Mouse (Mus musculus) stomach, postnatal 0 days (tissue): Measurements from ENCODE around the gene Cog4.

Source experiments
- CTCF ChIP-seq: IDR thresholded peaks from 2 replicates; pipeline ENCODE4 v1.5.1; 2016; ENCODE audit warnings: antibody characterized with exemption, low read depth, mild to moderate bottlenecking, moderate library complexity
- EP300 ChIP-seq: optimal IDR thresholded peaks from 2 replicates; pipeline ENCODE3; 2016; ENCODE audit warnings: antibody characterized with exemption

GRCm38 (mm10) chr8:110806146-110806545 is 40.3 kb upstream of the Cog4 start:
- no peak for TF ChIP-seq EP300
- TF ChIP-seq CTCF: no peak
